Mouse (Mus musculus): Measurements from ENCODE around the gene Clec2g. TPM values are rescaled to one million over a fixed set of nuclear protein-coding genes. Genes with fewer than 3 reads are reported as not detected.

Gene Clec2g
- polyA plus RNA-seq, 1 experiment from 2014 or later = not detected

GRCm38 (mm10) chr6:128992337-128992736 is 58.2 kb downstream of the Clec2g start:
- H3K27me3 ChIP-seq (replicated peaks; ENCODE audit: control insufficient read depth, insufficient read depth, low read length) = no peaks in the 10 kb centered on the region
- no peaks in the 10 kb centered on the region for H3K36me3 ChIP-seq (ENCODE audit: control insufficient read depth, insufficient read depth)
- no peak for ATAC-seq
- no peak for TF ChIP-seq CTCF (IDR thresholded peaks at IDR 0.05; ENCODE audit: low read depth)
- no peaks in the 10 kb centered on the region for H3K9me3 ChIP-seq (ENCODE audit: control insufficient read depth)
- H3K27ac ChIP-seq (ENCODE audit: low read depth, low read length) = no peak overlapping the region
- H3K4me2 ChIP-seq (replicated peaks; ENCODE audit: low read depth) = no peak overlapping the region
- no peaks in the 10 kb centered on the region; the same call in 1 of the 2 replicates for H3K4me1 ChIP-seq (replicated peaks; ENCODE audit: control insufficient read depth, insufficient read depth, low read length)
- 71% methylated on average over 2 of the region's 2 CpGs for WGBS
- no peak overlapping the region for H3K4me3 ChIP-seq (ENCODE audit: low read depth, low read length)
- H3K9ac ChIP-seq (ENCODE audit: low read depth, low read length) = no peak overlapping the region

GRCm38 (mm10) chr6:128992753-128993152 is 58.6 kb downstream of the Clec2g start:
- WGBS = 80% methylated on average over 3 of the region's 3 CpGs
- Histone ChIP-seq H3K9me3 (ENCODE audit: control insufficient read depth) (no peaks in the 10 kb centered on the region), H3K27ac (ENCODE audit: low read depth, low read length) (no peak overlapping the region), H3K4me2 (replicated peaks; ENCODE audit: low read depth) (no peak overlapping the region), H3K9ac (ENCODE audit: low read depth, low read length) (no peak overlapping the region), H3K4me3 (ENCODE audit: low read depth, low read length) (no peak overlapping the region), H3K4me1 (replicated peaks; ENCODE audit: control insufficient read depth, insufficient read depth, low read length) (no peaks in the 10 kb centered on the region; the same call in 1 of the 2 replicates), H3K27me3 (replicated peaks; ENCODE audit: control insufficient read depth, insufficient read depth, low read length) (no peaks in the 10 kb centered on the region), H3K36me3 (ENCODE audit: control insufficient read depth, insufficient read depth) (no peaks in the 10 kb centered on the region)
- no peak for ATAC-seq
- no peak for TF ChIP-seq CTCF (IDR thresholded peaks at IDR 0.05; ENCODE audit: low read depth)

DNA sequence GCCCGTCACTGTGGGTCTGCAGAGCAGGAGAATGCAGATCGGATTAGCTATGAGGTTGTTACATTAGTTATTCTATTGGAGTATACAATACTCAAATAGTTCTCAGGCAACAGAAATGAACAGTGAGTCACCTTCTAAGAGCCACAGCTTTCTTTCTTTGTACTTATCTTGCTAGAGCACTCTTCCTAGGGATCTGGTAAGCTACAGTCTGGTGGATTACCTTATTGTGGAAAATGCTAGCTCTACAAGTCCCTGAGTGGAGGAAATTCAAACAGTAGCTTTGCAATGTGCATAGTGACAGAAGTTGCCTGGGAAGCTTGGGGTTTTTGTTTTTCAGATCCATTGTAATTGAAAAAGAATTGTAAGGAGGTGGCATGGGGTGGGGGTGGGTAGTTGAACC is 59.0 kb downstream of the Clec2g start:
- H3K9ac ChIP-seq (ENCODE audit: low read depth, low read length) = no peak overlapping the region
- H3K9me3 ChIP-seq (ENCODE audit: control insufficient read depth) = no peaks in the 10 kb centered on the region
- no peak overlapping the region for H3K27ac ChIP-seq (ENCODE audit: low read depth, low read length)
- no peak overlapping the region for H3K4me2 ChIP-seq (replicated peaks; ENCODE audit: low read depth)
- no peaks in the 10 kb centered on the region for H3K27me3 ChIP-seq (replicated peaks; ENCODE audit: control insufficient read depth, insufficient read depth, low read length)
- WGBS = 86% methylated on average over 2 of the region's 2 CpGs
- no peaks in the 10 kb centered on the region for H3K36me3 ChIP-seq (ENCODE audit: control insufficient read depth, insufficient read depth)
- no peak overlapping the region for H3K4me3 ChIP-seq (ENCODE audit: low read depth, low read length)
- TF ChIP-seq CTCF (IDR thresholded peaks at IDR 0.05; ENCODE audit: low read depth) = no peak
- ATAC-seq = no peak
- no peaks in the 10 kb centered on the region; the same call in 1 of the 2 replicates for H3K4me1 ChIP-seq (replicated peaks; ENCODE audit: control insufficient read depth, insufficient read depth, low read length)

DNA sequence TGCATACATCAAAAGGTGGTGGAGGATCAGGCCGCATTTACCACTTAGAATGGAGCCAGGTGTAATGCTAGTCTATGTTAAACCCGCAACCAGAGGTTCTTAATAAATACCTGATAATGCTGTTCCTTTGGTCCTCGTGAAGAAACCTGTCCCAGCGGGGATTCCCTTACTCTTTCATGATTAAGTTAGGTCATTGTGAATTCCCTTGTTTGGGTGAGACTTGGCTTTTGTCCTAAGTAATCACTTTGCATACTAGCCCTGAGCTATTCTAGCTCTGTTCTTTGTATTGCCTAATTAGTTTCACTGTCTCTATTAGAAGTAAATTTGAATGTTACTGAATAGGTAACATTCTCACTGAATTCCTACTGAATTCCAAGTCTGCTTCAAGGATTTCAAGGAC is 60.2 kb downstream of the Clec2g start:
- no peak overlapping the region for H3K4me3 ChIP-seq (ENCODE audit: low read depth, low read length)
- no peak overlapping the region for H3K9ac ChIP-seq (ENCODE audit: low read depth, low read length)
- TF ChIP-seq CTCF (IDR thresholded peaks at IDR 0.05; ENCODE audit: low read depth) = no peak
- no peaks in the 10 kb centered on the region; the same call in 1 of the 2 replicates for H3K4me1 ChIP-seq (replicated peaks; ENCODE audit: control insufficient read depth, insufficient read depth, low read length)
- H3K4me2 ChIP-seq (replicated peaks; ENCODE audit: low read depth) = no peak overlapping the region
- H3K9me3 ChIP-seq (ENCODE audit: control insufficient read depth) = no peaks in the 10 kb centered on the region
- no peaks in the 10 kb centered on the region for H3K27me3 ChIP-seq (replicated peaks; ENCODE audit: control insufficient read depth, insufficient read depth, low read length)
- no peak for ATAC-seq
- WGBS = 65% methylated on average over 4 of the region's 4 CpGs
- H3K36me3 ChIP-seq (ENCODE audit: control insufficient read depth, insufficient read depth) = no peaks in the 10 kb centered on the region
- H3K27ac ChIP-seq (ENCODE audit: low read depth, low read length) = no peak overlapping the region

GRCm38 (mm10) chr6:128994742-128995141 is 60.6 kb downstream of the Clec2g start:
- peak; percentile 10; the same call in 1 of the 2 replicates for ATAC-seq
- no peak overlapping the region for H3K27ac ChIP-seq (ENCODE audit: low read depth, low read length)
- 48% methylated on average over 5 of the region's 5 CpGs for WGBS

DNA sequence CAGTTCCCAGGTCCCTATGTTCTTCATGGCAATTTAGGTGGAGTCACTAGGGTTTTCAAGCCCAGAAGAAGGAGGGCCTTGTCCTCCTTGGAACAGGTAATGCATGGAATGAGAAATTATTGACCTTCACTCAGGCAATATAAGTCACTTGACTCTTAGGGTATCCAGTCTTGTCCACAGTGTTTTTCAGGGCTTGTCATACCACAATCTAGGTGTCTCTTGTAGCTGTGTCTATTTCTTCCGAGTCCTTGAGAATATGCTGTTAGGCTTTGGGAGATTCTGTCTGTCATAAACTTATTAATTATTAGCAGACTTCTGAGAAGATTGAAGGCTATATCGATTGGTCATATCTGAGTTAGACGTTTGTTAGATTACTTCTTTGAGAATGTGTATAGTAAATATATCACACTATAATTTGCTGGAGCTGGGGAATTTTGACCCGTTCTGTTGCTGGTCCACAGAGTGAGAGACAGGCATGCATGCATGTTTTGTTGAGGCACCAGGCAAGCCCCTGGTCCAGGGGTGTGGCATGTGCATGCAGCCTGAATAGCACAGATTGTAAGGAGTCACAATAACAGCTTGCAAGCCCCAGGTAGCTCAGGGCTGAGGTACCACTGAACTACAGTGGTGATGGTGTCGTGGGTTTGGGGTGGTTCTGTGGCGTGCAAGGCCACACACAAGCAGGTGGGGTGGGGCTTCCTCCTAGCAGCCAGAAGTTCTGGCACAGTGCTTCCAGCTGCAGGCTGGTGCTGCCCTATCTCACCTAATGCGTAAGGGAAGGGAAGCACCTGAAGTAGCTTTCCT is 61.3 kb downstream of the Clec2g start:
- H3K4me3 ChIP-seq (ENCODE audit: low read depth, low read length) = no peak overlapping the region
- H3K9me3 ChIP-seq (ENCODE audit: control insufficient read depth) = no peaks in the 10 kb centered on the region
- no peak overlapping the region for H3K27ac ChIP-seq (ENCODE audit: low read depth, low read length)
- no peaks in the 10 kb centered on the region for H3K36me3 ChIP-seq (ENCODE audit: control insufficient read depth, insufficient read depth)
- H3K4me2 ChIP-seq (replicated peaks; ENCODE audit: low read depth) = peak overlapping the region; percentile 50
- no peaks in the 10 kb centered on the region for H3K27me3 ChIP-seq (replicated peaks; ENCODE audit: control insufficient read depth, insufficient read depth, low read length)
- TF ChIP-seq CTCF (IDR thresholded peaks at IDR 0.05; ENCODE audit: low read depth) = no peak
- no peak overlapping the region for H3K9ac ChIP-seq (ENCODE audit: low read depth, low read length)
- H3K4me1 ChIP-seq (replicated peaks; ENCODE audit: control insufficient read depth, insufficient read depth, low read length) = no peaks in the 10 kb centered on the region; the same call in 1 of the 2 replicates
- ATAC-seq = peak; percentile 73
- WGBS = 37% methylated on average over 7 of the region's 7 CpGs

More at GRCm38 (mm10) chr6:128994742-128995141, 60.6 kb downstream of the Clec2g start:
- no peak overlapping the region for H3K9ac ChIP-seq (ENCODE audit: low read depth, low read length)
- H3K36me3 ChIP-seq (ENCODE audit: control insufficient read depth, insufficient read depth) = no peaks in the 10 kb centered on the region
- no peaks in the 10 kb centered on the region; the same call in 1 of the 2 replicates for H3K4me1 ChIP-seq (replicated peaks; ENCODE audit: control insufficient read depth, insufficient read depth, low read length)
- no peaks in the 10 kb centered on the region for H3K27me3 ChIP-seq (replicated peaks; ENCODE audit: control insufficient read depth, insufficient read depth, low read length)
- H3K4me2 ChIP-seq (replicated peaks; ENCODE audit: low read depth) = no peak overlapping the region
- no peak overlapping the region for H3K4me3 ChIP-seq (ENCODE audit: low read depth, low read length)
- no peak for TF ChIP-seq CTCF (IDR thresholded peaks at IDR 0.05; ENCODE audit: low read depth)
- no peaks in the 10 kb centered on the region for H3K9me3 ChIP-seq (ENCODE audit: control insufficient read depth)
